Mouse (Mus musculus): ENCODE results near the gene Spsb1.

DNA sequence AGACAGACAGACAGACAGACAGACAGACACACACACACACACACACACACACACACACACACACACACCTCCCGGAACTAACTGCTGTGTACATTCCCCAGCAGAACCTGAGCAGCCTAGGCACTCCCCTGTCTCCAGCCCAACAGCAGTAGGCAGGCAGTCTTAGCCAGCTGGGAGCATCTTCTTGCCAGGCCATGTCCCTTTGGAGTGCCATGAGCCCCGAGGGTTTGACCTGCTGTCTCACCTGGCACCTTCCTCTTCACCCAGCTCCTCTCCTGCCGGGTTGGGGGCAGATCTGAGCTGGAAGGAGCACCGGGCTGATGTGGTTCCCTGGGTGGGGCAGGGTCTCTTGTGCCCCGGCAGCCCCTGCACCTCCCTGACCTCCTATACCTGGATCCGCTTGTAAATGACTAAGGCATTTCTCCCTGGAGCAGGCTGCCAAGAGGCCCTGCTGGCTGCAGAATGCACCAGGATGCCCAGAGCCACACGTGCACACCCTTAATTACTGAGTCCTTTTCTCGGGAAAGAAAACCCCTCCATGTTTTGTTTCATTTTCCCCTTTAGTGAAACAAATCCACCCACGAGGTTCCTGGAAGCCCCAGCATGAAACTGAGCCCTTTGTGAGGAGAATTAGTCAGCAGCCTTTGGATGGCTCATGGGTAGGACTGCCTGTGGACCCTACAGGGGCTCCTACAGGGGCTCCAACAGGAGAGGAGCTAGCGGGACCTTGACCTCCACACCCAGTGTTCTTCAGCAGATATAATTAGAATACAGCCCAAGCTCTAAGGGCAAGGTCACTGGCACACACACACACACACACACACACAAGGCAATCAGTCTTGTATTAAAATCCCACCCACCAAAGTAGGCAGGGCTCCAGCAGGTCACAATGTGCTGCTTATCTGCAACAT, 11.8 kb downstream of the Spsb1 start:
- TF ChIP-seq GATA1 (IDR thresholded peaks at IDR 0.05; ENCODE audit: borderline replicate concordance, low read length), result no peak
- no peak for TF ChIP-seq FLI1 (IDR thresholded peaks at IDR 0.05; ENCODE audit: low read length)
